Mouse (Mus musculus): ENCODE data around the gene Iba57. TPM values are rescaled to one million over a fixed set of nuclear protein-coding genes. Genes with fewer than 3 reads are reported as not detected.
A peak's percentile ranks its signal among the peaks of the same experiment; 100 is the strongest.
"Not testable (repeated sequence)": the region's sequence is repeated elsewhere in the genome, so short reads cannot be mapped to it uniquely, and the experiment has no call there.

Iba57 gene
- 1.7 and 2.6 TPM in 2 replicates for polyA plus RNA-seq (2014; fragmentation: Nextera tagmentation; extraction: Ambion mirVana)

- Histone ChIP-seq H3K9ac (ENCODE audit: low read length) (peak within 1 kb of the TSS; percentile 73), H3K27ac (ENCODE audit: low read depth, low read length) (peak within 1 kb of the TSS; percentile 88), H3K9me3 (ENCODE audit: control insufficient read depth, low read length) (no peaks in the 10 kb centered on the region), H3K4me1 (ENCODE audit: control insufficient read depth, insufficient read depth, low read length) (peaks cover 3% of the 10 kb centered on the region; the same call in 1 of the 2 replicates), H3K36me3 (ENCODE audit: control insufficient read depth, insufficient read depth, low read length) (no peaks in the 10 kb centered on the region), H3K4me2 (ENCODE audit: low read depth) (peak within 1 kb of the TSS; percentile 70), H3K27me3 (ENCODE audit: control insufficient read depth, insufficient read depth, low read length) (no peaks in the 10 kb centered on the region), H3K4me3 (ENCODE audit: low read depth, low read length) (peak within 1 kb of the TSS; percentile 58)
- peak; percentile 99 for DNase-seq (ENCODE audit: low spot score)
- 2% methylated on average over 59 of the region's 68 CpGs for WGBS
- ATAC-seq (ENCODE audit: insufficient read depth, low FRiP score, low TSS enrichment) = peak; percentile 99
Observed at GRCm38 (mm10) chr11:59163255-59164236, at the start of gene Iba57. Gene Iba57 (minus strand): TSS chr11:59163739.

- DNase-seq (ENCODE audit: low spot score) = no peak
- 94% methylated on average over 12 of the region's 12 CpGs for WGBS
- H3K4me2 ChIP-seq (ENCODE audit: low read depth) = no peak overlapping the region
- no peak overlapping the region for H3K4me3 ChIP-seq (ENCODE audit: low read depth, low read length)
- no peak overlapping the region for H3K27ac ChIP-seq (ENCODE audit: low read depth, low read length)
- H3K36me3 ChIP-seq (ENCODE audit: control insufficient read depth, insufficient read depth, low read length) = peaks cover 15% of the 10 kb centered on the region
- H3K27me3 ChIP-seq (ENCODE audit: control insufficient read depth, insufficient read depth, low read length) = no peaks in the 10 kb centered on the region
- no peaks in the 10 kb centered on the region for H3K9me3 ChIP-seq (ENCODE audit: control insufficient read depth, low read length)
- H3K9ac ChIP-seq (ENCODE audit: low read length) = no peak overlapping the region
- ATAC-seq (ENCODE audit: insufficient read depth, low FRiP score, low TSS enrichment) = no peak
- 0 out of 2 replicates have a peak, but pooled peaks cover 8% of the 10 kb centered on the region for H3K4me1 ChIP-seq (ENCODE audit: control insufficient read depth, insufficient read depth, low read length)
Observed at GRCm38 (mm10) chr11:59212892-59213494, 49.5 kb upstream of the Iba57 start.

- WGBS = 87% methylated on average over 12 of the region's 12 CpGs
- not testable (repeated sequence) for H3K4me3 ChIP-seq (ENCODE audit: low read depth, low read length); H3K4me2 ChIP-seq (ENCODE audit: low read depth); H3K4me1 ChIP-seq (ENCODE audit: control insufficient read depth, insufficient read depth, low read length); H3K9me3 ChIP-seq (ENCODE audit: control insufficient read depth, low read length); H3K9ac ChIP-seq (ENCODE audit: low read length); ATAC-seq (ENCODE audit: insufficient read depth, low FRiP score, low TSS enrichment); H3K27ac ChIP-seq (ENCODE audit: low read depth, low read length); H3K27me3 ChIP-seq (ENCODE audit: control insufficient read depth, insufficient read depth, low read length); DNase-seq (ENCODE audit: low spot score)
- peaks cover 15% of the 10 kb centered on the region for H3K36me3 ChIP-seq (ENCODE audit: control insufficient read depth, insufficient read depth, low read length)
Observed at GRCm38 (mm10) chr11:59212320-59212719, 48.8 kb upstream of the Iba57 start.

DNA sequence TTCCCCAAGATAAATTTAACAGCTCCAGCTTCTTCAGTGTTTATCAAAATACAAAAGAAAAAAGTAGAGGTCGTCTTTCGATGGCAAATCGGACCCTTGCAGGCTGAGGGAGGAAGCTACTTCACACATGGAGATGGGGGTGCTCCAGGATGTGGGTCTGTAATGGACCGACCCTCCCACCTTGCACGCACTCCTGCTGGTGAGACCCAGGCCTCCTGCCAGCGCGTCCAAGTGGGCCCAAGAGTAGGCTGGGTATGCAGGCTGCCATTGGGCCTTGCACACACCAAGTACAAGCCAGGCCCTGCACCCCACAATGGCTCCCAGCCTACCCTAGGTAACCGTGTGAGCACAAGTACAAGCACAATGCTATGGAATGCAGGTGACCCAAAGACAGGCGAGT, 48.0 kb upstream of the Iba57 start:
- WGBS = 86% methylated on average over 9 of the region's 9 CpGs

DNA sequence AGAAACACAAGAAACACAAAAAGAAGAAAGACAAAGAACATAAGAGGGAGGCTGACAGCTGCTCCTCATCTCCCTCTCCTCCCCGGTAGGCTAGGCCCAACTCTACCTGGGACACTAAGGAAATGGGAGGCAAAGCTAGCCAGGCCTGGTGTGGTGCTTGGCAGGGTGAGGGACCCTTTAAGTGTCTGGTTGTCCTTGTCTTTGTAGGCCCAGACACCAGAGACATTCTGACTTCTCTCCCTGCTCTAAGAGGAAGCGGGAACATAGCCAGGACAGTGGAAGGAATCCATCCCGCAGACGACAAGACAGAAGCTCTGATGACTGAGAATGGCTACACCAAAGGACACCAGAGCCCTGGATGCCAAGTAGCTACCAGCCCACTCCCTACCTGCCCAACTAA, 46.5 kb upstream of the Iba57 start:
- no peaks in the 10 kb centered on the region for H3K27me3 ChIP-seq (ENCODE audit: control insufficient read depth, insufficient read depth, low read length)
- H3K4me3 ChIP-seq (ENCODE audit: low read depth, low read length) = no peak overlapping the region
- ATAC-seq (ENCODE audit: insufficient read depth, low FRiP score, low TSS enrichment) = no peak
- H3K36me3 ChIP-seq (ENCODE audit: control insufficient read depth, insufficient read depth, low read length) = peaks cover 17% of the 10 kb centered on the region
- H3K9ac ChIP-seq (ENCODE audit: low read length) = no peak overlapping the region
- DNase-seq (ENCODE audit: low spot score) = no peak
- no peak overlapping the region for H3K4me2 ChIP-seq (ENCODE audit: low read depth)
- H3K27ac ChIP-seq (ENCODE audit: low read depth, low read length) = no peak overlapping the region
- 0 out of 2 replicates have a peak, but pooled peaks cover 8% of the 10 kb centered on the region for H3K4me1 ChIP-seq (ENCODE audit: control insufficient read depth, insufficient read depth, low read length)
- WGBS = 88% methylated on average over 4 of the region's 4 CpGs
- H3K9me3 ChIP-seq (ENCODE audit: control insufficient read depth, low read length) = no peaks in the 10 kb centered on the region

More for the DNA sequence above, 48.0 kb upstream of the Iba57 start:
- not testable (repeated sequence) for H3K4me2 ChIP-seq (ENCODE audit: low read depth); H3K4me3 ChIP-seq (ENCODE audit: low read depth, low read length); H3K27ac ChIP-seq (ENCODE audit: low read depth, low read length); H3K9ac ChIP-seq (ENCODE audit: low read length); DNase-seq (ENCODE audit: low spot score); H3K27me3 ChIP-seq (ENCODE audit: control insufficient read depth, insufficient read depth, low read length); ATAC-seq (ENCODE audit: insufficient read depth, low FRiP score, low TSS enrichment); H3K9me3 ChIP-seq (ENCODE audit: control insufficient read depth, low read length); H3K4me1 ChIP-seq (ENCODE audit: control insufficient read depth, insufficient read depth, low read length)
- peaks cover 15% of the 10 kb centered on the region for H3K36me3 ChIP-seq (ENCODE audit: control insufficient read depth, insufficient read depth, low read length)

DNA sequence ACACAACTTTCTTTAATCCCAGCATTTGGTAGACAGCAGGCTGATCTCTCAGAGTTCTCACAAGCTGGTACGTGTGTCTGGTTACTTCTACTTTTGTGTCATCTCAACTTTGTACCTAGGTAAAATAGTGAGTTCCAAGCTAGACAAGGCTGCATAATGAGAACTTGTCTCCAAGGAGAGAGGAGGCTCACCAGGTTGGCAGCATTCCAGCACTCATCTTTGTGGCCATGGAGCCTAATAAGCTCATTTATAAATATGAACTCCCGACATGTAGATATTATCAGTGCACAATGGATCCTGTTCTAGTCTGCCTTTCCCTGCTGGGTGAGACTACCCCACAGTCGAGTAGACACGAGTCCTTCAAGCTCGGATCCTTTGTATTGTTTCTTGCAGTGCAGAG, 46.0 kb upstream of the Iba57 start:
- Histone ChIP-seq H3K4me2 (ENCODE audit: low read depth) (no peak overlapping the region; the same call in 1 of the 2 replicates), H3K9ac (ENCODE audit: low read length) (no peak overlapping the region), H3K36me3 (ENCODE audit: control insufficient read depth, insufficient read depth, low read length) (peaks cover 17% of the 10 kb centered on the region), H3K9me3 (ENCODE audit: control insufficient read depth, low read length) (no peaks in the 10 kb centered on the region), H3K27me3 (ENCODE audit: control insufficient read depth, insufficient read depth, low read length) (no peaks in the 10 kb centered on the region), H3K4me3 (ENCODE audit: low read depth, low read length) (no peak overlapping the region; the same call in 1 of the 2 replicates), H3K4me1 (ENCODE audit: control insufficient read depth, insufficient read depth, low read length) (0 out of 2 replicates have a peak, but pooled peaks cover 8% of the 10 kb centered on the region), H3K27ac (ENCODE audit: low read depth, low read length) (no peak overlapping the region)
- ATAC-seq (ENCODE audit: insufficient read depth, low FRiP score, low TSS enrichment) (no peak), DNase-seq (ENCODE audit: low spot score) (no peak)
- WGBS = 80% methylated on average over 5 of the region's 5 CpGs

DNA sequence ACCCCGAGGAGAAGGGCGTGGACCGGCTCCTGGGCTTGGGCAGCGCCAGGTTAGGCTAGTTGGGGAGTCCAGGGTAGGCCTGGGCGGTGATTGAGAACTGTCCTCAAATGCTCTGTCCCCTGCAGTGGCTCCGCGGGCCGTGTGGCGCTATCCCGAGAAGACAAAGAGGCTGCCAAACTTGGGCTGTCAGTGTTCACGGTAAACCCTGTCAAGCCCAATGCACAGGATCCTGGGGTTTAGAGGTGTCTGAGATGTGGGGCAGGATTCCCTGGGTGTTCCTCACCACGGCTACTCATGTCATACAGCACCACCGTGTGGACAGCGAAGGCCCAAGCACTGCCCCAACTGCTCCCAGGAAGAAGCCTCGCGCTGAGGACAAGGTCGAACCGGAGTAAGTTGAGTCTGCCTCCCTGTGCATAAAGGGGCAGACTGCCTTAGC, 45.5 kb upstream of the Iba57 start:
- 12% methylated on average over 18 of the region's 18 CpGs for WGBS
- no peaks in the 10 kb centered on the region for H3K9me3 ChIP-seq (ENCODE audit: control insufficient read depth, low read length)
- peak; percentile 45 for ATAC-seq (ENCODE audit: insufficient read depth, low FRiP score, low TSS enrichment)
- H3K27ac ChIP-seq (ENCODE audit: low read depth, low read length) = peak overlapping the region; percentile 50
- H3K4me1 ChIP-seq (ENCODE audit: control insufficient read depth, insufficient read depth, low read length) = 0 out of 2 replicates have a peak, but pooled peaks cover 8% of the 10 kb centered on the region
- H3K36me3 ChIP-seq (ENCODE audit: control insufficient read depth, insufficient read depth, low read length) = peaks cover 17% of the 10 kb centered on the region
- no peaks in the 10 kb centered on the region for H3K27me3 ChIP-seq (ENCODE audit: control insufficient read depth, insufficient read depth, low read length)
- DNase-seq (ENCODE audit: low spot score) = peak; percentile 78
- peak overlapping the region; percentile 60 for H3K9ac ChIP-seq (ENCODE audit: low read length)
- H3K4me3 ChIP-seq (ENCODE audit: low read depth, low read length) = peak overlapping the region; percentile 64
- peak overlapping the region; percentile 82 for H3K4me2 ChIP-seq (ENCODE audit: low read depth)

GRCm38 (mm10) chr11:59208153-59208831, 44.8 kb upstream of the Iba57 start, which contains the start of gene 2310033P09Rik:
Gene 2310033P09Rik (plus strand): TSS chr11:59208321.
- Histone ChIP-seq H3K36me3 (ENCODE audit: control insufficient read depth, insufficient read depth, low read length) (peaks cover 17% of the 10 kb centered on the region), H3K4me1 (ENCODE audit: control insufficient read depth, insufficient read depth, low read length) (0 out of 2 replicates have a peak, but pooled peaks cover 8% of the 10 kb centered on the region), H3K4me3 (ENCODE audit: low read depth, low read length) (peak within 1 kb of the TSS; percentile 64), H3K9me3 (ENCODE audit: control insufficient read depth, low read length) (no peaks in the 10 kb centered on the region), H3K9ac (ENCODE audit: low read length) (peak within 1 kb of the TSS; percentile 60), H3K27me3 (ENCODE audit: control insufficient read depth, insufficient read depth, low read length) (no peaks in the 10 kb centered on the region), H3K27ac (ENCODE audit: low read depth, low read length) (peak within 1 kb of the TSS; percentile 50), H3K4me2 (ENCODE audit: low read depth) (peak within 1 kb of the TSS; percentile 82)
- ATAC-seq (ENCODE audit: insufficient read depth, low FRiP score, low TSS enrichment) (peak; percentile 87), DNase-seq (ENCODE audit: low spot score) (peak; percentile 99)
- WGBS = under 1% methylated on average over 54 of the region's 67 CpGs
